Mouse (Mus musculus): ENCODE measurements around the gene Rom1. TPM values are rescaled to one million over a fixed set of nuclear protein-coding genes. Genes with fewer than 3 reads are reported as not detected.

The Rom1 gene
- polyA plus RNA-seq, 1 experiment from 2014 or later = 1.4 TPM

DNA sequence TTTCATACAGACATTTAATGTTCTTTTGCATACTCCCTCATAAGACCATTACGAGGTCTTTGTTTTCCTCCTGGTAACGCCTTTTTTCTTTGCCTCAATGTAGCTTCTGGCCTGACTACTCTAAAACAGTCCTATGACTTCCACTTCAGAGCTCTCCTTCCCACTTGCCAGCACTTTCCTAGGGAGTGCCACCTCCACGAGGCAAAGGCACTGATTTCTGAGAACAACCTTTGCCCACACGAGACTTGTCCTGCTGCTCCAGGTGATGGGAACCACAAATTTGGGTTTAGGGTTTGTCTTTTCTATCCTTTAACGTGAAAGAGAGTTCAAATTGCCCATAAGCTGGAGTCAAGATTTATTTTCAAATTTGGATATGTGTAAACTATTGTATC is 37.0 kb upstream of the Rom1 start:
- peaks cover 6% of the 10 kb centered on the region; the same call in 1 of the 2 replicates for H3K4me1 ChIP-seq (ENCODE audit: control insufficient read depth, insufficient read depth, low read length)
- ATAC-seq (ENCODE audit: low FRiP score) (no peak), DNase-seq (ENCODE audit: low spot score, missing footprints) (no peak)
- H3K4me3 ChIP-seq (ENCODE audit: low read depth, low read length) = peak overlapping the region; percentile 88
- H3K36me3 ChIP-seq (ENCODE audit: control insufficient read depth, insufficient read depth, low read length) = peaks cover 35% of the 10 kb centered on the region
- H3K27ac ChIP-seq (ENCODE audit: low read depth, low read length) = peak overlapping the region; percentile 59; the same call in 1 of the 2 replicates
- H3K4me2 ChIP-seq = peak overlapping the region; percentile 55
- 51% methylated on average over 5 of the region's 5 CpGs for WGBS
- H3K9ac ChIP-seq (ENCODE audit: low read length) = peak overlapping the region; percentile 70
- no peaks in the 10 kb centered on the region for H3K9me3 ChIP-seq (ENCODE audit: control insufficient read depth, low read length)
- no peaks in the 10 kb centered on the region for H3K27me3 ChIP-seq (ENCODE audit: control insufficient read depth, insufficient read depth, low read length)

DNA sequence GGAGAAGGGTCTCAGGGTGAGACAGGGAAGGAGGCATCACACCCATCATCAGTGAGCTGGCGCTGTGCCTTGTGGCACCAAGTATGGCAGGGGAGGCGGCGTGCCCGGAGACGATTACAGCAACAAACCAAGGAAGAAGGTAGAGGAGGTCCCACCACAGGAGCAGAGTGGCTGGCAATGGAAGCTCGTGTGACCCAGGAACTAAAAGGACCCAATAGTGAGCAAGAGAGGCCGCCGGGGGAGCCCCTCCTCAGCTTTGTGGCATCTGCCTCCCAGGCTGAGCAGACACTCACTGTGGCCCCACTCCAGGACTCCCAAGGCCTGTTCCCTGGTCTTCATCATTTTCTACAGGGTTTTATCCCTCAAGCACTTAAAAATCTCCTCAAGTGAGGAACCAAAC is 36.6 kb upstream of the Rom1 start:
- no peak for DNase-seq (ENCODE audit: low spot score, missing footprints)
- peak overlapping the region; percentile 55 for H3K4me2 ChIP-seq
- H3K27me3 ChIP-seq (ENCODE audit: control insufficient read depth, insufficient read depth, low read length) = no peaks in the 10 kb centered on the region
- no peaks in the 10 kb centered on the region for H3K9me3 ChIP-seq (ENCODE audit: control insufficient read depth, low read length)
- peaks cover 31% of the 10 kb centered on the region for H3K36me3 ChIP-seq (ENCODE audit: control insufficient read depth, insufficient read depth, low read length)
- peak overlapping the region; percentile 88; the same call in 1 of the 2 replicates for H3K4me3 ChIP-seq (ENCODE audit: low read depth, low read length)
- WGBS = 86% methylated on average over 8 of the region's 8 CpGs
- H3K27ac ChIP-seq (ENCODE audit: low read depth, low read length) = no peak overlapping the region
- H3K4me1 ChIP-seq (ENCODE audit: control insufficient read depth, insufficient read depth, low read length) = peaks cover 6% of the 10 kb centered on the region; the same call in 1 of the 2 replicates
- ATAC-seq (ENCODE audit: low FRiP score) = no peak
- no peak overlapping the region; the same call in 1 of the 2 replicates for H3K9ac ChIP-seq (ENCODE audit: low read length)

DNA sequence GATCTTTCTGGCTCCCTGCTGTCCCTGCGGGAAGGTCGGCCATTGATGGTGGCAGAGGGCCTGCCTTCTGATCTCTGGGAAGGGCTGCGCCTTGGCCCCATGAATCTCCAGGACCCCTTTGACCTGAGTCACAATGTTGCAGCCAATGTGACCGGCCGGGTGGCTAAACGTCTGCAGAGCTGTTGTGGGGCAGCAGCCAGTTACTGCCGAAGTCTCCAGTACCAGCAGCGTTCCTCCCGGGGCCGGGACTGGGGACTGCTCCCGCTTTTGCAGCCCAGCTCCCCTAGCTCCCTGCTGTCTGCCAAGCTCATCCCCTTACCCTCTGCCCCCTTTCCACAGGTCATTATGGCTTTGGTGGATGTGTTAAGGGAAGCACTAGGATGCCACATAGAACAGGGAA is 35.9 kb upstream of the Rom1 start:
- ATAC-seq (ENCODE audit: low FRiP score) (no peak), DNase-seq (ENCODE audit: low spot score, missing footprints) (no peak)
- WGBS = 91% methylated on average over 11 of the region's 11 CpGs
- H3K27ac ChIP-seq (ENCODE audit: low read depth, low read length) = no peak overlapping the region
- peaks cover 6% of the 10 kb centered on the region; the same call in 1 of the 2 replicates for H3K4me1 ChIP-seq (ENCODE audit: control insufficient read depth, insufficient read depth, low read length)
- H3K36me3 ChIP-seq (ENCODE audit: control insufficient read depth, insufficient read depth, low read length) = peaks cover 24% of the 10 kb centered on the region
- H3K4me3 ChIP-seq (ENCODE audit: low read depth, low read length) = no peak overlapping the region
- H3K4me2 ChIP-seq = no peak overlapping the region
- no peak overlapping the region for H3K9ac ChIP-seq (ENCODE audit: low read length)
- H3K27me3 ChIP-seq (ENCODE audit: control insufficient read depth, insufficient read depth, low read length) = no peaks in the 10 kb centered on the region
- H3K9me3 ChIP-seq (ENCODE audit: control insufficient read depth, low read length) = no peaks in the 10 kb centered on the region

DNA sequence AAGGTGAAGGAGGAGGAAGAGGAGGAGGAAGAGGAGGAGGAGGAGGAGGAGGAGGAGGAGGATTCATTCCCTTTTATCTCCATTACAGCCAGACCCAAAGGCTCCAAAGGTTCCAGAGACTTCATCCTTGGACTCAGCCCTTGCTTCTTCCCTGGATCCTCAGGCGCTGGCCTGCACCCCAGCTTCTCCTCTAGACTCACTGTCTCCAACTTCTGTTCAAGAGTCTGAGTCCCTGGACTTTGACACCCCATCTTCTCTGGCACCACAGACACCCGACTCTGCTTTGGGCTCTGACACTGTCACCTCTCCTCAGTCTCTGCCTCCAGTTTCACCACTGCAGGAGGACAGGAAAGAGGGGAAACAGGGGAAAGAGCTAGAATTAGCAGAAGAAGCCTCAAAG is 33.1 kb upstream of the Rom1 start:
- Histone ChIP-seq H3K9ac (ENCODE audit: low read length) (no peak overlapping the region), H3K36me3 (ENCODE audit: control insufficient read depth, insufficient read depth, low read length) (peaks cover 27% of the 10 kb centered on the region), H3K9me3 (ENCODE audit: control insufficient read depth, low read length) (no peaks in the 10 kb centered on the region), H3K27me3 (ENCODE audit: control insufficient read depth, insufficient read depth, low read length) (no peaks in the 10 kb centered on the region), H3K27ac (ENCODE audit: low read depth, low read length) (no peak overlapping the region), H3K4me2 (no peak overlapping the region), H3K4me1 (ENCODE audit: control insufficient read depth, insufficient read depth, low read length) (peaks cover 6% of the 10 kb centered on the region; the same call in 1 of the 2 replicates), H3K4me3 (ENCODE audit: low read depth, low read length) (no peak overlapping the region)
- no peak for ATAC-seq (ENCODE audit: low FRiP score)
- DNase-seq (ENCODE audit: low spot score, missing footprints) = no peak
- WGBS = 97% methylated on average over 2 of the region's 2 CpGs

DNA sequence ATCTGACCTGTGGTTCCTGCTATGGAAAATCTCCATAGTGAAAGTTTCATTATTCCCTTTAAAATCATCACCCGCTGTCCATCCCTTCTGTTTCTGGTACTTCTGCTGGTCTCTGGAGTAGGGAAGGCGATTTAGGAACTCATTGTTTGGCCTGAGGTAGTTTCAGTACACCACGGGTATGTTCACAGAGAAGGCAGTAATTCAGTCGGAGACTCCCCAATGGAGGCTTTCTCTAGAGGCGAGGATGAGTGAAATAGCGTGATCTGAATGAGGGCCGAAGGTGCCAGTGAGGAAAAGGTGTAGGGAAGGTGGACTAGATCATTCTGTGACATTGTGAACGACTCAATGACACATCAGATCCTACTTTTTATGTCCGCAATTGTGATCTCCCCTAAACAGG is 25.0 kb upstream of the Rom1 start:
- peaks cover 12% of the 10 kb centered on the region for H3K4me1 ChIP-seq (ENCODE audit: control insufficient read depth, insufficient read depth, low read length)
- peak overlapping the region; percentile 86 for H3K4me2 ChIP-seq
- H3K4me3 ChIP-seq (ENCODE audit: low read depth, low read length) = peak overlapping the region; percentile 76
- H3K36me3 ChIP-seq (ENCODE audit: control insufficient read depth, insufficient read depth, low read length) = peaks cover 20% of the 10 kb centered on the region
- WGBS = 11% methylated on average over 9 of the region's 9 CpGs
- DNase-seq (ENCODE audit: low spot score, missing footprints) (peak; percentile 86), ATAC-seq (ENCODE audit: low FRiP score) (no peak)
- H3K9ac ChIP-seq (ENCODE audit: low read length) = peak overlapping the region; percentile 70
- no peaks in the 10 kb centered on the region for H3K27me3 ChIP-seq (ENCODE audit: control insufficient read depth, insufficient read depth, low read length)
- H3K9me3 ChIP-seq (ENCODE audit: control insufficient read depth, low read length) = no peaks in the 10 kb centered on the region
- H3K27ac ChIP-seq (ENCODE audit: low read depth, low read length) = peak overlapping the region; percentile 55; the same call in 1 of the 2 replicates

DNA sequence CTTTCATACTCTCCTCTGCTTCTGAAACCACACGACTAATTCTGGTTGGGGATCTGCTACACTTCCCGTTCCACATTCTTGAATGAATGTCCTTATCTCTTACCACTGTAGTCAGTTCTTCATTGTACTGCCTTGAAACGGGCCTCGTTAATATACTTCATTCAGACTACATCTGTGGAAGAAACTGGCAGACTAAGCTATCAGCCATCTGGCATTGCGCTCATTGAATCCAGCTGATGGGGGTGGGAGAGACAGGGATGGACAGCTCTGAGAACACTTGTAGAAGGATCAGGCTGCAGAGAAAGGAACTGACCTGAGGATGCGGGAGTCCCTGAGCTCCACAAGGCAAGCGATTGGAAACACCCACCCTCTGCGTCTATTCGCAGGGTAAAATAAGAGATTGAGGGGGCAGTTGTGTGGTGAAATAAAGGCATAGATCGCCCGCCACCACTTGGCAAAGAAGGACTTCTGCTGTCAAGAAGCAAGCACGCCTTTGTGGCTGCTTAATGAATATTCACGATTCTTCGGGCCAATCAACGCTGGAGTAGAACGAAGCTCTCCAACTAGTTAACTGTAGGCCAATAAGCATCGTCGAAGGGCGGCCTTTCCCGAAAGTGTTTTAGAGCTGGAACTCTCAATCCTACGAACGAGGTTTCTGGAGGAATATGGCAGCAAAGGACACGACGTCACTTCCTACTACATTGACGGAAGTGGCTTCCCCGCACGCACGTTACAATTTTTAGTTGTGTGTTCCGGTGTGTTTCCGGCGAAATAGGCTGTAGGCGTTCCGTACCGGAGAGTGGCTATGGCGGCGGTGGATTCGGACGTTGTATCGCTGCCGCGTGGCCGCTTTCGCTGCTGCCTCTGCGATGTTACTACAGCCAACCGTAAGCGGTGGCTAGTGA is 24.2 kb upstream of the Rom1 start, which contains the start of gene Tut1:
Tut1 (plus strand) TSS at position 713 of the 905 bp plus-strand sequence.
- no peaks in the 10 kb centered on the region for H3K27me3 ChIP-seq (ENCODE audit: control insufficient read depth, insufficient read depth, low read length)
- ATAC-seq (ENCODE audit: low FRiP score) (peak; percentile 96), DNase-seq (ENCODE audit: low spot score, missing footprints) (peak; percentile 98)
- H3K9ac ChIP-seq (ENCODE audit: low read length) = peak within 1 kb of the TSS; percentile 70
- peak within 1 kb of the TSS; percentile 71 for H3K27ac ChIP-seq (ENCODE audit: low read depth, low read length)
- 5% methylated on average over 46 of the region's 46 CpGs for WGBS
- peak within 1 kb of the TSS; percentile 76 for H3K4me3 ChIP-seq (ENCODE audit: low read depth, low read length)
- no peaks in the 10 kb centered on the region for H3K9me3 ChIP-seq (ENCODE audit: control insufficient read depth, low read length)
- peak within 1 kb of the TSS; percentile 86 for H3K4me2 ChIP-seq
- peaks cover 24% of the 10 kb centered on the region for H3K36me3 ChIP-seq (ENCODE audit: control insufficient read depth, insufficient read depth, low read length)
- peaks cover 12% of the 10 kb centered on the region for H3K4me1 ChIP-seq (ENCODE audit: control insufficient read depth, insufficient read depth, low read length)

DNA sequence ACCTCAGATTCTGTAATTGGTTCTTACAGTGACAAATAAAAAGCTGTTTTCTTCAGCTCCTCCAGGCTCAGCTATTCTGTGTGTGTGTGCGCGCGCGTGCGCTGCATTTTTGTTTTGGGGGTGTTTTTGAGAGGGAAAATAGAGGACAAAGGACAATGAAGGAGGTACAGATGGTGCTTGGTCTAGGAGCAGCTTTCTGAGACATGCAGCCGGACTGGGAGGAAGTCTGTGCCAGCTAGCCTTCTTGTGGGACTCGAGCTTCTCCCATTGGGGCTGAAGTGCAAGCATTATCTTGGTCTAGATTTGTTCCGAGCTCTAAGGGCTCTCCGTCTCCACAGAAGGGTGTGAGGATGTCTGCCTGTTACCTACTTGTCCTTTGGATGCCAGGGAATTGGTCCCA is 23.1 kb upstream of the Rom1 start:
- peaks cover 33% of the 10 kb centered on the region for H3K36me3 ChIP-seq (ENCODE audit: control insufficient read depth, insufficient read depth, low read length)
- peaks cover 12% of the 10 kb centered on the region for H3K4me1 ChIP-seq (ENCODE audit: control insufficient read depth, insufficient read depth, low read length)
- no peaks in the 10 kb centered on the region for H3K27me3 ChIP-seq (ENCODE audit: control insufficient read depth, insufficient read depth, low read length)
- no peak overlapping the region for H3K4me3 ChIP-seq (ENCODE audit: low read depth, low read length)
- 0 out of 2 replicates have a peak overlapping the region, but pooled peaks have one; percentile 3 for H3K9ac ChIP-seq (ENCODE audit: low read length)
- H3K9me3 ChIP-seq (ENCODE audit: control insufficient read depth, low read length) = no peaks in the 10 kb centered on the region
- peak overlapping the region; percentile 71; the same call in 1 of the 2 replicates for H3K27ac ChIP-seq (ENCODE audit: low read depth, low read length)
- H3K4me2 ChIP-seq = no peak overlapping the region
- ATAC-seq (ENCODE audit: low FRiP score) (no peak), DNase-seq (ENCODE audit: low spot score, missing footprints) (peak; percentile 88)
- 87% methylated on average over 9 of the region's 9 CpGs for WGBS

DNA sequence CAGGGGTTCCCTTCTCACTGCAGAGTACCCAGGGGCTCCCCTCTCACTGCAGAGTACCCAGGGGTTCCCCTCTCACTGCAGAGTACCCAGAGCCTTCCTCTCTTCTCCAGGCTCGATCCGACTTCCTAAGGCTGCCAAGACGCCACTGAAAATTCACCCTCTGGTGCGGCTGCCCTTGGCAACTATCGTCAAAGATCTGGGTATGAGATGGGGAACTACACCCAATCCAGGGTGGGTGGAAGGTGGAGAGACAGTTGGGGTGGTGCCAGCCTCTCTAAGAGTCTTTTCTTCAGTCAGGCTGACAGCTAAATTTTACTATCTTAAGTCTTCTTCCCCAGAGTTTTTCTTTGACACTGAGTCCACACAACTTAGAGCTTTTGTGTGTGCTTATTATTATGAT is 21.0 kb upstream of the Rom1 start:
- ATAC-seq (ENCODE audit: low FRiP score) = no peak
- Histone ChIP-seq H3K4me2 (no peak overlapping the region), H3K4me3 (ENCODE audit: low read depth, low read length) (no peak overlapping the region), H3K9me3 (ENCODE audit: control insufficient read depth, low read length) (no peaks in the 10 kb centered on the region), H3K36me3 (ENCODE audit: control insufficient read depth, insufficient read depth, low read length) (peaks cover 36% of the 10 kb centered on the region), H3K27ac (ENCODE audit: low read depth, low read length) (no peak overlapping the region), H3K9ac (ENCODE audit: low read length) (no peak overlapping the region), H3K27me3 (ENCODE audit: control insufficient read depth, insufficient read depth, low read length) (no peaks in the 10 kb centered on the region), H3K4me1 (ENCODE audit: control insufficient read depth, insufficient read depth, low read length) (peaks cover 12% of the 10 kb centered on the region)
- 93% methylated on average over 5 of the region's 5 CpGs for WGBS
- DNase-seq (ENCODE audit: low spot score, missing footprints) = no peak

DNA sequence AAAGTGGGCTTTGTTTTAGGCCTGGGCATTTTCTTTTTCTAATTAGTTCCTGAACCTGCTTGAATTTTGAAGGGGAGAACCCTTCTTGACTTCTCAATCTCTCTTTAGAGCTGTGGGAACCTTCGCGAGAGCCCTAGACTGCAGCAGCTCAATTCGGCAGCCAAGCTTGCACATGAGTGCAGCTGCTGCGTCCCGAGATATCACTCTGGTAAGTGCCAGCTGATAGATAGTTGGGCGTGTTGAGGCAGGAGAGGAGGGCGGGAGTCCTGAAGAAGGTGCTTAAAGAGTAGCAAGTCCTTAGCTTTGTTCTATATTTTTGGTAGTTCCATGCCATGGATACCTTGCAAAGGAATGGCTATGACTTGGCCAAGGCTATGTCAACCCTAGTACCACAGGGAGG is 17.8 kb upstream of the Rom1 start:
- Histone ChIP-seq H3K9me3 (ENCODE audit: control insufficient read depth, low read length) (no peaks in the 10 kb centered on the region), H3K27ac (ENCODE audit: low read depth, low read length) (no peak overlapping the region), H3K4me1 (ENCODE audit: control insufficient read depth, insufficient read depth, low read length) (peaks cover 9% of the 10 kb centered on the region), H3K36me3 (ENCODE audit: control insufficient read depth, insufficient read depth, low read length) (peaks cover 41% of the 10 kb centered on the region), H3K9ac (ENCODE audit: low read length) (no peak overlapping the region), H3K27me3 (ENCODE audit: control insufficient read depth, insufficient read depth, low read length) (no peaks in the 10 kb centered on the region), H3K4me2 (no peak overlapping the region), H3K4me3 (ENCODE audit: low read depth, low read length) (no peak overlapping the region)
- 95% methylated on average over 7 of the region's 7 CpGs for WGBS
- ATAC-seq (ENCODE audit: low FRiP score) (no peak), DNase-seq (ENCODE audit: low spot score, missing footprints) (peak; percentile 54)
